Mouse (Mus musculus) lung, postnatal 0 days (tissue): Measurements from ENCODE around the gene Crispld2.

Experiments used
- CTCF ChIP-seq: IDR thresholded peaks from 2 replicates; pipeline ENCODE4 v1.5.1; 2016; ENCODE audit warnings: antibody characterized with exemption, mild to moderate bottlenecking
- EP300 ChIP-seq: IDR thresholded peaks from 2 replicates; pipeline ENCODE4 v1.6.1; 2016; ENCODE audit warnings: antibody characterized with exemption, mild to moderate bottlenecking, control low read depth

DNA sequence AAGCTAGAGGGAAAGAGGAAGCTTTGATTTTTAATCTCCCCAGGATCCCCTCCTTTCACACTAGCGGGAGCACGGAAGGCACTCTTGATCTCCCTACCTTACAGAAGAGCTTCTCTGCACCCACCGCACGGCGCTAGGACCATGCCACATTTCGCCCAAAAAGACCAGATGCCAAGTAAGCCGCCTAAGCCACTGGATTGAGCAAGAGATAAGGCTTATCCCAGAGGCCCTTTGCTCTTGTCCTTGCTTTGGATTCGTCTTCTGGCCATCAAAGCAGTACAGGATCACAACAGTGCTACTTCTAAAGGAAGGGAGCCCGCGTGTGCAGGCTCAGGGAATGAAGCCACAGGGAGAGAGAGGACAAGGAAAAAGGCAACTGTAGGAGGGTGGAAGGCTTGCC is 102.6 kb downstream of the Crispld2 start:
- TF ChIP-seq CTCF (no peak), EP300 (no peak)
